ENCODE assay signal across 12 mouse cellular contexts in the genomic region with DNA sequence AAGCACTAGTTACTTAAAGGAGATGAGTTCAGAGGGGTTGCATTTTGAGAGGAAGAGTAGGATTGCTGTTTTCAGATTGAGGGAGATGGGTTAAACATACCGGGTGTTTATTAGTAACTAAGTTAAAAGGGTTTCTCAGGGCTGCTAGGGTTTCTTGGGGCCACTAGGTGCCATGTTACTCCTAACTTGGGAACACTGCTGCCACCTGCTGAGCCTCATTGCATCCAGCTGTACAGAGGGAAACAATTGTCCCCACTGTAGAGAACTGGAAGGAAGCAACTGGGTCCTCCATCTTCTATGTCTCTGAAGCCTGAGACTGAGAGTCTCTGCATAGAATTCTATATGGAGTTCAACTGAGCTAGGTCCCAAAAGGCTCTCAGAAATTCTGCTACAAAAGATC.
DNase-seq lines count a peak whose midpoint lies in the region; ATAC-seq and TF ChIP-seq lines count a peak whose summit lies in the region.
"Had no signal": no experiment of that assay in that cellular context is flagged by ENCODE, and none has a peak within 500 bp of the region (broad histone marks: within the 10 kb centered on the region; RNA-seq: fewer than 3 reads in every experiment).

No protein-coding gene starts in this region.

- no peak overlapping the region for H3K9ac ChIP-seq in heart, adult 2 months (ENCODE audit: low read depth, low read length)
- H3K9ac ChIP-seq in embryonic facial prominence, embryonic 11.5 days (replicated peaks; ENCODE audit: low read length), result no peak overlapping the region

- no peak overlapping the region for H3K27ac ChIP-seq in heart, adult 2 months
- no peak overlapping the region for H3K27ac ChIP-seq in embryonic facial prominence, embryonic 11.5 days (replicated peaks; ENCODE audit: low read depth, low read length)
- H3K27ac ChIP-seq: macrophage had no signal

- no peak for DNase-seq in heart, adult 2 months
- DNase-seq in heart, adult 9 months (ENCODE audit: low spot score in 2 of 2), result no peak
- DNase-seq in testis, postnatal 10 days (ENCODE audit: low spot score), result peak; percentile 58
- no peak for DNase-seq in testis, postnatal 14 days (ENCODE audit: low spot score)
- peak; percentile 21 for DNase-seq in embryonic facial prominence, embryonic 11.5 days (ENCODE audit: low spot score)
- DNase-seq in splenic B cell, adult 2 months (ENCODE audit: low read depth, low spot score), result peak; percentile 23
- no peak for DNase-seq in cerebellum, postnatal 36 days
- no peak for DNase-seq in yolk sac, embryonic 10.5 days (ENCODE audit: low spot score)
- DNase-seq: cerebellum, adult 2 months; gastrocnemius, postnatal 10 days had no signal

- intact Hi-C loops in heart, adult 2 months (cut with DNase I), result no loop called here

- WGBS in heart, adult 2 months, result 71% methylated on average over 1 of the region's 1 CpGs
- WGBS in embryonic facial prominence, embryonic 11.5 days, result 90% methylated on average over 1 of the region's 1 CpGs

- no peaks in the 10 kb centered on the region for H3K79me2 ChIP-seq in heart, adult 2 months (replicated peaks; ENCODE audit: control insufficient read depth, insufficient read depth, low read length)

- no peaks in the 10 kb centered on the region for H3K36me3 ChIP-seq in heart, adult 2 months (ENCODE audit: control insufficient read depth, insufficient read depth, low read length)
- no peaks in the 10 kb centered on the region for H3K36me3 ChIP-seq in embryonic facial prominence, embryonic 11.5 days (replicated peaks; ENCODE audit: control insufficient read depth, insufficient read depth, low read depth, low read length)
- H3K36me3 ChIP-seq in splenic B cell, adult 2 months (ENCODE audit: control insufficient read depth, insufficient read depth, low read length, poor library complexity, severe bottlenecking), result no peaks in the 10 kb centered on the region
- H3K36me3 ChIP-seq: G1E had no signal

- H3K4me2 ChIP-seq in embryonic facial prominence, embryonic 11.5 days (ENCODE audit: low read depth, low read length), result no peak overlapping the region

- peak; percentile 41 for TF ChIP-seq CTCF in heart, adult 2 months (IDR thresholded peaks at IDR 0.05)

- H3K4me3 ChIP-seq in heart, adult 2 months, result no peak overlapping the region
- no peak overlapping the region for H3K4me3 ChIP-seq in embryonic facial prominence, embryonic 11.5 days (ENCODE audit: low read depth, low read length)

- no peaks in the 10 kb centered on the region for H3K9me3 ChIP-seq in embryonic facial prominence, embryonic 11.5 days (replicated peaks; ENCODE audit: control insufficient read depth, low read length)

- no peaks in the 10 kb centered on the region for H3K27me3 ChIP-seq in heart, adult 2 months (ENCODE audit: control insufficient read depth, insufficient read depth, low read length)
- no peaks in the 10 kb centered on the region for H3K27me3 ChIP-seq in embryonic facial prominence, embryonic 11.5 days (ENCODE audit: control insufficient read depth, insufficient read depth, low read length)
- no peaks in the 10 kb centered on the region for H3K27me3 ChIP-seq in splenic B cell, adult 2 months (ENCODE audit: control insufficient read depth, insufficient read depth, low read length, poor library complexity, severe bottlenecking)

- TF ChIP-seq EP300 in heart, adult 2 months (IDR thresholded peaks at IDR 0.05; ENCODE audit: insufficient read depth, low read depth, low read length), result no peak

- TF ChIP-seq POLR2A in heart, adult 2 months (IDR thresholded peaks at IDR 0.05; ENCODE audit: insufficient read depth, low read depth, low read length), result no peak

- H3K4me1 ChIP-seq in heart, adult 2 months (ENCODE audit: control insufficient read depth, insufficient read depth, low read length), result no peaks in the 10 kb centered on the region
- H3K4me1 ChIP-seq in embryonic facial prominence, embryonic 11.5 days (ENCODE audit: control insufficient read depth, insufficient read depth, low read length), result no peaks in the 10 kb centered on the region

- ATAC-seq in embryonic facial prominence, embryonic 11.5 days (replicated peaks; ENCODE audit: insufficient number of reproducible peaks, low FRiP score, low TSS enrichment, low read depth), result no peak

Comparison
In these comparisons a context has a peak if more than half of its experiments do, and no peak if none do; other contexts are left out.
1. DNase-seq: peak in testis, postnatal 10 days (single experiment), embryonic facial prominence, embryonic 11.5 days (single experiment) and splenic B cell, adult 2 months (single experiment); none in heart, adult 2 months (0 of 2), heart, adult 9 months (0 of 2), testis, postnatal 14 days (single experiment), cerebellum, postnatal 36 days (0 of 2) and yolk sac, embryonic 10.5 days (single experiment).